Mouse (Mus musculus) heart, embryonic 14.5 days (tissue): ENCODE data around the gene Lmf2. TPM values are rescaled to one million over a fixed set of nuclear protein-coding genes. Genes with fewer than 3 reads are reported as not detected.

Source experiments
- ATAC-seq: fragments of 200-750 bp; cut with Nextera tagmentation; 2 replicates; pipeline ENCODE4 v1.8.0; 2017; ENCODE audit warnings: low read depth, moderate TSS enrichment; ENCODE audit not compliant: insufficient number of reproducible peaks, insufficient read depth, low FRiP score
- H3K27ac ChIP-seq, 2 experiments: fragments of 200-500 bp in 1 of 2; fragments of 300-500 bp in 1 of 2; sonication (generic) in 1 of 2; replicated peaks in 1 of 2; 2 replicates each; pipeline ENCODE4 v1.5.1; 2012 to 2014; ENCODE audit warnings: low read depth in 2 of 2, low read length in 2 of 2, control low read depth in 1 of 2, mild to moderate bottlenecking in 1 of 2, mixed read lengths in 1 of 2; ENCODE audit not compliant: control insufficient read depth in 1 of 2, insufficient read depth in 1 of 2
- H3K27me3 ChIP-seq: fragments of 300-500 bp; sonication (generic); 2 replicates; pipeline ENCODE4 v1.6.1; 2014; ENCODE audit warnings: mild to moderate bottlenecking, low read length, control low read depth; ENCODE audit not compliant: control insufficient read depth, insufficient read depth
- H3K36me3 ChIP-seq: fragments of 300-500 bp; sonication (generic); 2 replicates; pipeline ENCODE4 v1.6.1; 2014; ENCODE audit warnings: mild to moderate bottlenecking, control low read depth, low read length, mixed read lengths; ENCODE audit not compliant: control insufficient read depth, insufficient read depth
- H3K4me1 ChIP-seq, 2 experiments: fragments of 200-500 bp in 1 of 2; fragments of 300-500 bp in 1 of 2; sonication (generic) in 1 of 2; 2 replicates each; pipeline ENCODE4 v1.6.1; 2012 to 2014; ENCODE audit warnings: low read length in 2 of 2, control low read depth in 1 of 2, mixed read lengths in 1 of 2; ENCODE audit not compliant: control insufficient read depth in 2 of 2, insufficient read depth in 2 of 2
- H3K4me2 ChIP-seq: fragments of 300-500 bp; sonication (generic); 2 replicates; pipeline ENCODE4 v1.6.1; 2014; ENCODE audit warnings: mild to moderate bottlenecking, low read length
- H3K4me3 ChIP-seq, 2 experiments: fragments of 200-500 bp in 1 of 2; fragments of 300-500 bp in 1 of 2; sonication (generic) in 1 of 2; 2 replicates each; pipeline ENCODE4 v1.5.1; 2012 to 2014; ENCODE audit warnings: low read length in 2 of 2, mild to moderate bottlenecking in 2 of 2, control low read depth in 1 of 2, low read depth in 1 of 2, moderate library complexity in 1 of 2; ENCODE audit not compliant: control insufficient read depth in 1 of 2, insufficient read depth in 1 of 2
- H3K9ac ChIP-seq: fragments of 300-500 bp; sonication (generic); 2 replicates; pipeline ENCODE4 v1.6.1; 2014; ENCODE audit warnings: mild to moderate bottlenecking, low read length
- H3K9me3 ChIP-seq: fragments of 300-500 bp; sonication (generic); 2 replicates; pipeline ENCODE4 v1.6.1; 2016; ENCODE audit warnings: low read length, control low read depth; ENCODE audit not compliant: control insufficient read depth
- WGBS: fragments of 180-500 bp; shearing (Covaris S2); extraction: QIAGEN DNeasy Blood & Tissue Kit; methylation state at CpG from one replicate; pipeline ENCODE4 v1.1.7; 2014; 5-methylcytosine and 5-hydroxymethylcytosine counted together
- polyA plus RNA-seq: library from polyadenylated mRNA; unstranded; fragments of >200 nt; fragmentation: Nextera tagmentation; extraction: Ambion mirVana; gene quantifications from 2 replicates; pipeline ENCODE4 v1.2.1, GENCODE M21; 2014

Lmf2 gene
- polyA plus RNA-seq, 1 experiment from 2014 or later = 36.2 TPM

GRCm38 (mm10) chr15:89334271-89334670 is 21.2 kb downstream of the Lmf2 start, which contains the start of gene Miox:
Miox (plus strand) TSS chr15:89334398.
- H3K9me3 ChIP-seq = no peaks in the 10 kb centered on the region
- 83% methylated on average over 7 of the region's 7 CpGs for WGBS
- no peaks in the 10 kb centered on the region for H3K4me1 ChIP-seq
- no peak within 1 kb of the TSS for H3K9ac ChIP-seq
- H3K27ac ChIP-seq = no peak within 1 kb of the TSS
- H3K4me2 ChIP-seq = no peak within 1 kb of the TSS
- H3K36me3 ChIP-seq = no peaks in the 10 kb centered on the region
- H3K4me3 ChIP-seq = no peak within 1 kb of the TSS
- H3K27me3 ChIP-seq = no peaks in the 10 kb centered on the region
- no peak for ATAC-seq

DNA sequence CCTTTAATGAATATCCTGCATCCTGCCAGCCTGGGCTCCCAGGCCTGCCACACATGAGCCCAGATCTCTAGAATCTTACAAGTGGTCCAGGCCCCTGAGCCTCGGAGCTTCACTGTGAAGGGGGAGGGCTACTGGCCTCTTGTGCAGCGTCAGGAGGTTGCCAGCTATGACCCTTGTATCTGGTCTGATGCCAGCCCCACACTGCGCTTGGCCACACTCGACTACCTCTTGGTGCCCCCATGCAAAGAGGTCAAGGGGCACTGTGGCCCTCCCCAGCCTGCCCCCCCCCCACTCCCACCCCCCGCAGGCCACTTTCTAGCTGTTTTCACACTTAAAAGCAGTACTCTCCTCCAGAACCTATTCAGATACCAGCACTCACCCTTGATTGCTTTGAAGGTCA is 29.0 kb downstream of the Lmf2 start:
- H3K4me2 ChIP-seq = no peak overlapping the region
- H3K9me3 ChIP-seq = no peaks in the 10 kb centered on the region
- H3K27me3 ChIP-seq = peaks cover 16% of the 10 kb centered on the region
- no peak for ATAC-seq
- H3K36me3 ChIP-seq = no peaks in the 10 kb centered on the region
- WGBS = 59% methylated on average over 5 of the region's 5 CpGs
- H3K9ac ChIP-seq = no peak overlapping the region
- H3K4me1 ChIP-seq = peaks cover 4 to 8% of the 10 kb centered on the region in 2 experiments; a peak in 1 of 4 replicates
- no peak overlapping the region for H3K27ac ChIP-seq
- H3K4me3 ChIP-seq = no peak overlapping the region

- Histone ChIP-seq H3K9me3 (no peaks in the 10 kb centered on the region), H3K4me3 (no peak overlapping the region), H3K4me1 (peaks cover 4 to 8% of the 10 kb centered on the region in 2 experiments; a peak in 1 of 4 replicates), H3K36me3 (no peaks in the 10 kb centered on the region), H3K4me2 (0 out of 2 replicates have a peak overlapping the region, but pooled peaks have one; percentile 62), H3K9ac (no peak overlapping the region), H3K27me3 (peaks cover 16% of the 10 kb centered on the region), H3K27ac (no peak overlapping the region)
- 86% methylated on average over 4 of the region's 4 CpGs for WGBS
- ATAC-seq = no peak
These were observed 31.8 kb downstream of the Lmf2 start for GRCm38 (mm10) chr15:89323656-89324055.

DNA sequence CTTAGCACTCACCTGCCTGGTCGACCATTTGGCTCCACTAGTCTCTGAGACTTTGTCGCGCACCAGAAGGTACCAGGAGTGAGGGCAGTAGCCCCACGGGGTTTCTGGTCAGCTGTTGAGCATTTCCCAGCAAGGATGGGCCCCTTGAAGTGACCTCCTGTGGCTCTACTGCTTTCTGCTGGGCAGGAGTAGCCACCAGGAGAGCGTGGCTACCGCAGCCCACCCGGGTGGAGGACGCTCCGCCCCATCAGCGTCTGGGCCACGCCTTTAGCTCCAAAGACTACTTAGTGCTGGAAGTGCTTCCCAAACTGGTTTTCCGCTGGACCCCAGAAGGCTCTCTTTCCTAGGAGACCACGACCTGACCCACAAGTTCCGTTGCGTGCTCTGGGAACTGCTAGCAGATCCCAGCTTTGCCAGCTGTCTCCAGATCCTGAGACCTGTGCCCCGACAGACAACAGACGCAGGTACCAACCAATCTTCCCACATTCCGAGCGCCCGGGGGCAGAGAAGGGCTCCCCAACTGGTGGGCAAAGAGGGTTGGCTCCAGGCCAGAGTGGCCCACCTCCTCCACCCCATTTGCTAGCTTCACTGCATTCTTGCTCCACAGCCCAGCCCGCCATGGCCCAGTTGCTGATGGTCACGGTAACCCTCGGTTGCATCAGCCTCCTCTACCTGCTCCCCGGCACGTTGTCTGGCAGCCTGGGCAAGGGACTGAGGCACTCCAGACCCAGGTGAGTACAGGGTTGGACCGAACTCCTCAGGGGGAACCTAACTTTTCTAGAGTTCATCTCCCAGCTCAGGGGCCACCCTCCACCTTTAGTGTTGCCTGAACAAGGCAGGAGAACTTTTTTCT is 32.6 kb downstream of the Lmf2 start, which contains the start of gene Adm2:
Gene Adm2, plus strand, starts transcription at position 51 of the 853 bp plus-strand sequence.
- no peak for ATAC-seq
- H3K4me3 ChIP-seq = peak within 1 kb of the TSS; percentile 29 to 34
- no peaks in the 10 kb centered on the region for H3K9me3 ChIP-seq
- WGBS = 6% methylated on average over 26 of the region's 26 CpGs
- no peaks in the 10 kb centered on the region for H3K36me3 ChIP-seq
- H3K4me2 ChIP-seq = peak within 1 kb of the TSS; percentile 62
- peak within 1 kb of the TSS; percentile 47 for H3K9ac ChIP-seq
- H3K27ac ChIP-seq = no peak within 1 kb of the TSS
- H3K27me3 ChIP-seq = peaks cover 16% of the 10 kb centered on the region
- peaks cover 4 to 8% of the 10 kb centered on the region in 2 experiments; a peak in 1 of 4 replicates for H3K4me1 ChIP-seq

GRCm38 (mm10) chr15:89321264-89321663 is 34.2 kb downstream of the Lmf2 start:
- Histone ChIP-seq H3K4me1 (peaks cover 4 to 8% of the 10 kb centered on the region in 2 experiments; a peak in 1 of 4 replicates), H3K4me3 (no peak overlapping the region), H3K9ac (no peak overlapping the region), H3K4me2 (no peak overlapping the region), H3K27me3 (peaks cover 16% of the 10 kb centered on the region), H3K9me3 (no peaks in the 10 kb centered on the region), H3K27ac (no peak overlapping the region), H3K36me3 (no peaks in the 10 kb centered on the region)
- no peak for ATAC-seq
- 73% methylated on average over 8 of the region's 8 CpGs for WGBS

- Histone ChIP-seq H3K4me1 (peaks cover 10 to 13% of the 10 kb centered on the region in 2 experiments), H3K36me3 (no peaks in the 10 kb centered on the region), H3K4me3 (no peak overlapping the region), H3K9me3 (no peaks in the 10 kb centered on the region), H3K27me3 (no peaks in the 10 kb centered on the region), H3K27ac (no peak overlapping the region), H3K4me2 (peak overlapping the region; percentile 70; the same call in 1 of the 2 replicates), H3K9ac (no peak overlapping the region)
- WGBS = 64% methylated on average over 11 of the region's 11 CpGs
- ATAC-seq = no peak
These were observed 39.3 kb downstream of the Lmf2 start for GRCm38 (mm10) chr15:89316146-89316545.

DNA sequence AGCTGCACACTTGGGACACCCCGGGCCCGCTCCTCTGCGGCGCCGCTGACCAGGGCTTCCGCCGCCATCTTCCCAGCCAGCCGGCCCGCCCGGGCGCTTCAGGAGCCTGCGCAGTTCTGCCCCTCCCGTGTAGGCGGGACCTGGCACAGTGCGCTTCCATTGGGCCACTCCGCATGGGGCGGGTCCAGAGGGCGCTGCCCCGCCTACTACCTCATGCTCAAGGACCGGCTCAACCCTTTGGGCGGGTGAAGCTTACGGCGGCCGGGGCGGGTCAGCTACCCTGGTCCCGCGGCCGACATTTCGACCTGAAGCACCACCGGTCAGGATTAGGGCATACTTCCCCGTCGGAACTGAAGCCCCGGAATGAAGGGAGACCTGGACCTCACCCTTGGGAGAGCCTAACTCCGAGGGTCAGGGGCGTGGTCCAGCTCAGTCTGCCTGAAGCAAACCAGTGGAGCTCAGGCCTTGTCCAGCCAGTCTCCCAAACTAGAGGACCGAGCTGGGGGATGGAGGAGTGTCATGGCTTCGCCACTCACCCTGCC is 40.2 kb downstream of the Lmf2 start, which contains the start of gene Sbf1:
Gene Sbf1, minus strand, starts transcription at position 122 of the 542 bp plus-strand sequence.
- Histone ChIP-seq H3K9me3 (no peaks in the 10 kb centered on the region), H3K4me1 (peaks cover 11 to 15% of the 10 kb centered on the region in 2 experiments), H3K9ac (peak within 1 kb of the TSS; percentile 96), H3K4me2 (peak within 1 kb of the TSS; percentile 87), H3K36me3 (no peaks in the 10 kb centered on the region), H3K4me3 (peak within 1 kb of the TSS; percentile 60 to 95), H3K27me3 (no peaks in the 10 kb centered on the region), H3K27ac (peak within 1 kb of the TSS; percentile 53 to 67)
- WGBS = under 1% methylated on average over 36 of the region's 37 CpGs
- ATAC-seq = peak; percentile 99
